Mouse (Mus musculus): ENCODE results near the gene Egfem1. TPM values are rescaled to one million over a fixed set of nuclear protein-coding genes. Genes with fewer than 3 reads are reported as not detected.

The Egfem1 gene
- total and polyA plus RNA-seq, 3 experiments: not detected

DNA sequence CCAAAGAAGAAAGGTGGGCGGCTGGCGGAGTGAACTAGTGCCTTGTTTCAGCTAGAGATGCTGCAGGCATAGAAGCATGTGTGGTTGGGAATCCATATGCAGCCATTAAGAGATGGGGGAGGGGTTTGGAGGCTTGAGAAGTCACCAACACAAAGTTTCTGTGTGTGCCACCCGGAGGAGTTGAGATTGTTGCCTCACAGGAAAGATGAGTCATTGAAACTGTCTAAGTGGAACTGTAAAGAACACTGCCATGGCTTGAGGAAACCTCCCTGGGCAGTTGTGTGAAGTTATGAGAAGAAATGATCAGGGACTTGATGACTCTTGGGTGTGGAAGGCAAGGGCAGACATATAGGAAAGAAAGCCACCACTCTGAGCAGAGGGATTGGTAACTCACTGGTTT lies 32.7 kb downstream of the Egfem1 start:
- no peaks in the 10 kb centered on the region for H3K4me1 ChIP-seq (ENCODE audit: control insufficient read depth in 1 of 2, insufficient read depth in 2 of 2)
- in situ Hi-C loops (cut with MboI; ENCODE audit: low pct_ligation_motif_present, low pct_unique_long_range_greater_than_20kb, low sequenced_read_pairs): no loop called here
- no peak overlapping the region for H3K9ac ChIP-seq (ENCODE audit: insufficient read depth, low read depth)
- H3K4me2 ChIP-seq (ENCODE audit: insufficient read depth, low read depth, poor library complexity, severe bottlenecking): no peak overlapping the region
- H3K27me3 ChIP-seq (replicated peaks): no peaks in the 10 kb centered on the region
- DNase-seq (ENCODE audit: extremely low read depth): no peak
- H3K4me3 ChIP-seq (replicated peaks in 1 of 3; ENCODE audit: low read depth in 2 of 3, low read length in 2 of 3, poor library complexity in 1 of 3): no peak overlapping the region
- no peak overlapping the region for H3K27ac ChIP-seq (ENCODE audit: insufficient read depth, low read depth)
- H3K79me2 ChIP-seq (replicated peaks; ENCODE audit: control insufficient read depth, extremely low read depth, insufficient read depth, poor library complexity, severe bottlenecking): no peaks in the 10 kb centered on the region
- dilution Hi-C loops (cut with MboI; ENCODE audit: extremely low pct_ligation_motif_present, extremely low pct_unique_long_range_greater_than_20kb, low sequenced_read_pairs): no loop called here
- H3K9me3 ChIP-seq (replicated peaks; ENCODE audit: low read length): peaks cover 56% of the 10 kb centered on the region
- TF ChIP-seq ZMIZ1 (IDR thresholded peaks at IDR 0.05; ENCODE audit: low read depth, low read length): no peak
- TF ChIP-seq NRF1 (IDR thresholded peaks at IDR 0.05; ENCODE audit: low read depth, low read length): no peak
- no peak for TF ChIP-seq MXI1 (IDR thresholded peaks at IDR 0.05; ENCODE audit: low read depth, low read length)
- TF ChIP-seq EP300 (IDR thresholded peaks at IDR 0.05; ENCODE audit: low read length): no peak
- TF ChIP-seq MAFK (IDR thresholded peaks at IDR 0.05; ENCODE audit: insufficient replicate concordance, low read length): no peak
- no peaks in the 10 kb centered on the region for H3K36me3 ChIP-seq (replicated peaks in 1 of 2; ENCODE audit: control insufficient read depth in 1 of 2, insufficient read depth in 1 of 2, low read length in 1 of 2)

DNA sequence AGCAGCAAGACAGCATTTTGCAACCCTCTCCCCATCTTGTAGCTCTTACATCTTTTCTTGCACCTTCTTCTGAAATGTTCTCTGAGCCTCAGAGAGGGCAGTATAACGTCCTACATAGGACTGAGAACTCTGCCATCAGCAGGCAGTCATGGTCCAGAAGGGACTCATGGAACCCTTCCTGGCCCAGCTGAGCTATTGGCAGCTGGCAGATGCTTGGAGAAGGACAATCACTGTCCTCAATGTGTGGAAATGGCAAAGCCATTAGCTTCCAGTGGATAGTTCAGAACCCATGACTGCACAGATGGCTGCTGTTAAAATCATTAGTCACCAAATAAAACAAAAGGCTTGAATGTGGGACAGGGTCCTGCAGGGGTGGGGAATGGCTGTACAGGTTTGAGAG lies 35.6 kb downstream of the Egfem1 start:
- no peak overlapping the region for H3K27ac ChIP-seq (ENCODE audit: insufficient read depth, low read depth)
- dilution Hi-C loops (cut with MboI; ENCODE audit: extremely low pct_ligation_motif_present, extremely low pct_unique_long_range_greater_than_20kb, low sequenced_read_pairs) (no loop called here), in situ Hi-C loops (cut with MboI; ENCODE audit: low pct_ligation_motif_present, low pct_unique_long_range_greater_than_20kb, low sequenced_read_pairs) (no loop called here)
- no peaks in the 10 kb centered on the region for H3K27me3 ChIP-seq (replicated peaks)
- no peaks in the 10 kb centered on the region for H3K79me2 ChIP-seq (replicated peaks; ENCODE audit: control insufficient read depth, extremely low read depth, insufficient read depth, poor library complexity, severe bottlenecking)
- DNase-seq (ENCODE audit: extremely low read depth): no peak
- no peaks in the 10 kb centered on the region for H3K36me3 ChIP-seq (replicated peaks in 1 of 2; ENCODE audit: control insufficient read depth in 1 of 2, insufficient read depth in 1 of 2, low read length in 1 of 2)
- no peak for TF ChIP-seq CHD1 (IDR thresholded peaks at IDR 0.05; ENCODE audit: low read depth, low read length)
- TF ChIP-seq RCOR1 (conservative IDR thresholded peaks at IDR 0.05; ENCODE audit: low read depth, low read length): no peak
- no peak for TF ChIP-seq IRF4 (IDR thresholded peaks at IDR 0.05; ENCODE audit: low read depth, low read length)
- no peak for TF ChIP-seq CTCF (conservative IDR thresholded peaks at IDR 0.05 in 1 of 2, IDR thresholded peaks at IDR 0.05 in 1 of 2; ENCODE audit: low read depth in 2 of 2, low read length in 2 of 2)
- TF ChIP-seq UBTF (IDR thresholded peaks at IDR 0.05; ENCODE audit: low read depth, low read length): no peak
- no peak for TF ChIP-seq RAD21 (IDR thresholded peaks at IDR 0.05; ENCODE audit: low read depth, low read length)
- no peak for TF ChIP-seq HCFC1 (IDR thresholded peaks at IDR 0.05; ENCODE audit: low read depth, low read length)
- no peak for TF ChIP-seq ZKSCAN1 (IDR thresholded peaks at IDR 0.05; ENCODE audit: borderline replicate concordance, low read depth, low read length)
- no peak for TF ChIP-seq USF2 (conservative IDR thresholded peaks at IDR 0.05; ENCODE audit: low read depth, low read length)
- no peak for TF ChIP-seq ZC3H11A (IDR thresholded peaks at IDR 0.05; ENCODE audit: low read depth, low read length)
- TF ChIP-seq SMC3 (IDR thresholded peaks at IDR 0.05; ENCODE audit: low read depth, low read length): no peak
- no peak for TF ChIP-seq TBP (conservative IDR thresholded peaks at IDR 0.05; ENCODE audit: low read depth, low read length)
- H3K9ac ChIP-seq (ENCODE audit: insufficient read depth, low read depth): no peak overlapping the region
- no peak overlapping the region for H3K4me2 ChIP-seq (ENCODE audit: insufficient read depth, low read depth, poor library complexity, severe bottlenecking)
- peaks cover 54% of the 10 kb centered on the region for H3K9me3 ChIP-seq (replicated peaks; ENCODE audit: low read length)
- no peaks in the 10 kb centered on the region for H3K4me1 ChIP-seq (ENCODE audit: control insufficient read depth in 1 of 2, insufficient read depth in 2 of 2)
- no peak overlapping the region for H3K4me3 ChIP-seq (replicated peaks in 1 of 3; ENCODE audit: low read depth in 2 of 3, low read length in 2 of 3, poor library complexity in 1 of 3)
